Mouse (Mus musculus): ENCODE measurements at regions not wholly inside any gene's neighbourhood (a gene's known extent, or its start where the extent isn't known, plus 50 kb on each side); places are given as distances from the start of the nearest gene placed in this dataset.
A peak's percentile ranks its signal among the peaks of the same experiment; 100 is the strongest.
"Not testable (repeated sequence)": the region's sequence is repeated elsewhere in the genome, so short reads cannot be mapped to it uniquely, and the experiment has no call there.

DNA sequence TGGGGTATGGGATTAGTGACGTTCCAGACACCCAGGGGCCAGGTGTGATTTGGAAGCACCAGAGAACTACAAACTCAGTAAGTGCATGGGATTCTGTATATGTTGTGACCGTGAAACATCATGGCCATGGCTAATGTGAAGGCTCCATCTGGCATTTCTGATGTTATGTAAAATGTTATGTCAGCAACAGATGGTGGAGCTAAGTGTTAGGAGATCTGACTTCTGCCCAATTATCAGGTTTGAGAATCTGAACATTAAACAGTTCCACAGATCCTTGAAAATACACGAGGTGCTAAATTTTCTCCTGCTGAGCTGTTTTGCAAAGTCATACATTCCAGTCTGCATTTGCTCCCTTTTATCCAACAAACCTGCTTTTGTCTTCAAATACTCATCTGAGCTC, 223.6 kb upstream of the Egfl6 start:
- no peak for DNase-seq (ENCODE audit: low spot score in 2 of 2)

DNA sequence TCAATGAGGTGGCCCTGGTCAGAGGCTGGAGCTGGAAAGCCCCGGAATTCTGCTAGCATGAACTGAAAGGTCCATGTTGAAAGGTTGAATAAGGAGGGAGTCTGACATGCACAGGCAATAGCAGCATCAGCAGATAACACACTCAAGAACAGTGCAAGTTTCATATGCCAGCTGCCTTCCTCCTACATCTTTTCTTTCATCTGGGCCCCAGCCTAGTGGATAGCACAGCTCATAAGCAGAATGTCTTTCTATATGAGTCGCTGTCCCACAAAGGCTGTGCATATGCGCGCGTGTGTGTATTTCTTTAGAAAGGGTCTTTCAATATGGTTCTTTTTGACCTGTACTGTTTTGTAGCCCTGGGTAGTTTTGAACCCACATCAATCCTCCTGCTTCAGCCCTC, 222.7 kb upstream of the Egfl6 start:
- DNase-seq (ENCODE audit: low spot score in 2 of 2): no peak

DNA sequence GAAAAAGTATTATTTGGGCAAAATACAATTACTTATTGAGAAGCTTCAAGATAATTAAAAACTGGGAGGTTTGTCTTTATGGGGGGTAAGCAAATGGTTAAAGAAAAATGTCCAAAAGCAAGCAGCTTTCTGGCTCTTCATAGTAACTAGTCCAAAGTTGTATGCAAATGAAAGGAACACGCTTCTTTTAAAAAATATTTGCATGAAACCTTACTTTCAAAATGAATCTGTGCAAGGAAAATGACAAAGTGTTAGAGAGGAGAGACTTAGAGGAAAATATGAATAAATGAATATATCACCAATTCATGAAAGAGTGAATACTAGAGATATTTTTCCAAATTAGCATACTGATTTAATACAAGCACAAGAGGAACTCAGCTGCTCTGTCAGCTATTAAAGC, 220.4 kb upstream of the Egfl6 start:
- no peak for DNase-seq (ENCODE audit: low spot score in 2 of 2)

DNA sequence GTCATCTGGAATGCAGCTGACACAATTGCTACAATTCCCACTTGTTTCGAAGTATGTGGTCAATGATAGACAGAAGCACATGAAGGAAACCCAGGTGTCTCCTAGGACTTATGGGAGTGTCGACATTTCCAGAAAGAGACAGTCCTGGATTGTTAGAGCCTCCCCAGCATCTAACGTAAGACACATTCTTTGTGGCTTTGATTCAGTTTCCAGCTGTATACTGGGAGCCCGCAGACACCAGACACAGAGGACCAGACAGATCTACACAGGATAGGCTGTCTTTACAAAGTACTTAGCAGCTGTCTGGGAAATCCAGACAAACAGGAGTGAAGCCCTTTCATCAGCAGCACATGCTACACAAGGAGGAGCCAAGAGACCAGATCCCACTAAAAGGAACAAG, 220.0 kb upstream of the Egfl6 start:
- no peak for DNase-seq (ENCODE audit: low spot score in 2 of 2)

DNA sequence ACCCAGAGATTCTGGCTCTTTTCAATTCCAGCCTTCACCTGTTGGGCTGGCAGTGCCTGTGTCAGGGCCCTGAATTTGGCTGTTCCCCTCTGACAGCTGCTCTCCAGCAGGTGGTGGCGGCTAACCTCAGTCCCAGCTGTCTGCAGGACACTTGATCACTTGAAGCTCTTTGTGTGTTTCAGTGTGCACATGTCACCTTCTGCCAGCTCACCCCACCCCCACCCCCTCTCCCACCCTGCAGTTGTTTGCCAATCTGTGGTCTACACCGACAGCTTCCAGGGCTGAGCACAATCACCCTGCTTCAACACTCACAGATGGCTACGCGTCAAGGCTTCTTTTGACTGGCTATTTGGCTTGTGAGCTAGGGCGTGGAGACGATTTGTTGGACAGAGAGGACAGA, 217.7 kb upstream of the Egfl6 start:
- peak in 1 of 2 experiments; percentile 60 for DNase-seq (ENCODE audit: low spot score in 2 of 2)

DNA sequence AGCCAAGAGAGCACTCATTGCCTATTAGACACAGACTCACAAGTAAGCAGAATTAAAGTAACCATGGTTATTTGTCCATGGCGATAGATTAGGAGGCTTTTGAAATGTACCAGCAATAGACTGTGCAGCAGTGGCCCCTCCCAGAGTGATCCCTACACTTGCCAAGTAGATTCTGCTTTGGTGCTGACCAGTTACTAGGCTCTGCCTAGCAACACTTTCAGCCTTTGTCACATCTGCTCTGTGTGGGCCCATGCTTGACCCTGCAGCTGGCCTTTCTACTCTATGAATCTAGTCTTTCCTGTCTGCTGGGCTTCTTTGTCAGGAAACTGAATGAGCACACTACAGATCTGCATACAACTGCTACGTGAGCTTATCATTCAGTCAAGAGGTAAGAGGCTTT, 215.5 kb upstream of the Egfl6 start:
- no peak for DNase-seq (ENCODE audit: low spot score in 2 of 2)

DNA sequence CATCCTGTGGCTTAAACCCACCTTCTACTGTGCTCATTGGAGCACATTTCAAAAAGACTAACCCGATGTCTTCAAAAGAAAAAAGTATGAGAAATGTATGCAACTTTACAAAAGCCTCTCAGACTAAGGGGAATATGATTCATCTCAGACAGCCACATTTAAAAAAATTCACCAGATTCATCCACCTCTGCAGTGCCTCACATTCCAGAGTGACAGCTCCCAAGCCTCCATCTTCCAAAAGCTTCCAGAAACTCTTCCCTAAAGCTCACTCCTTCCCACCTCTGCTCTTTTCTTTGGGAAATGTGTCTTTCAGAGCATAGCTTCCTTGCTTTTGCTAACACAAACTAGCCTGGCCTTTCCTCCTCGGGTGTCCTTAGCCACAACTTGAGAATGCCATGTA, 210.1 kb upstream of the Egfl6 start:
- DNase-seq (ENCODE audit: low spot score in 2 of 2): no peak

DNA sequence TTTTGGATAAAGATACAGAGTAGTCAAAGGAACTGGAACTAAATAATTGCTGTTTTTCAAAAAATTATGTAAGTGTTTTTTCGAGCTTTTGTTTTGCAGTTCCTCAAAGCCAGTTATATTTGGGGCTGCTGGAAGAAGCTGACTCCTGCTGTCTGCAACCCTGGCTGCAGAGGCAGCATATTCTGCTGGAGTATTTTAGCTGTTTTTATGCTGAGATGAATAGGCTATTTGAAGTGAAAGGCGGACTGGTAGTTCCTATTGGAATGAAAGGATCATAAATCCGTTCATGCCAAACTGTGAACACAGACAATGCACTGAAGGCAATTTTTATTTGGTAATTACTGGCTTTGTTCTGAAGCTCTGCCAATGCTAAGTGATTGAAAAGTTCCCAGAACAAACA, 203.5 kb upstream of the Egfl6 start:
- DNase-seq (ENCODE audit: low spot score in 2 of 2): no peak

DNA sequence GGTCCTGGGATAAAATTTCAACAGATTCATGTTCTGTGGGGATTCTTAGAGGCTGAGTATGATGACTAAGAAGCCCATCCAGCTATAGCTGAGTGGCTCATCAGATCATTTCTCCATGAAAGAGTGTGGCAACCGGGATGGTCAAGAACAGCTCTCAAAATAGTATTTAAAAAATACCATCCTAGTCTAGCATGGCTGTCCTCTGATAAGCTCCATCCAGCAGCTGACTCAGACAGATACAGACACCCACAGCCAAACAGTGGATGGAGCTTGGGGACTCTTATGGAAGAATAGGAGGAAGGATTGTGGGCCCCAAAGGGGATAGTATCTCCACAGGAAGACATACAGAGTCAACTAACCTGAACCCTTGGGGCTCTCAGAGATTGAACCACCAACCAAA, 201.6 kb upstream of the Egfl6 start:
- not testable (repeated sequence) for DNase-seq (ENCODE audit: low spot score in 2 of 2)

DNA sequence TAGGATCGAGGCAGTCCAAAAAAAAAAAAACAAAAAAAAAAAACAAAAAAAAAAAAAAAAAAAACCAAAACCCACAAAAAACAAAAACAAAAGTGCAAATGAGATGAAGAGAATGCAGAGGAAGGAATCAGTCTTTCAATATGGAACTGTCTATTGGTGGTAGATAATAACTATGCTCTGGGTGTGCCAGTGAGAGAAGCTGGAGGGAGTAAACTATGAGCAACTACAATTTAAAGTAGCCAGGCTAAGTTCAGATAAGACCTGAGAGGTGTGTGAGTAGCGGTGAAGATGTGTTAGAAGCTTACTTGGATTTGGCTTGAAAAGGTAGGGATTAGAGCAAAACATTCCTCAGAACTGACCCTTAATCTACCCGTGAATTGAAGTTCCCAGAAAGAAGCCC, 200.1 kb upstream of the Egfl6 start:
- no peak for DNase-seq (ENCODE audit: low spot score in 2 of 2)

DNA sequence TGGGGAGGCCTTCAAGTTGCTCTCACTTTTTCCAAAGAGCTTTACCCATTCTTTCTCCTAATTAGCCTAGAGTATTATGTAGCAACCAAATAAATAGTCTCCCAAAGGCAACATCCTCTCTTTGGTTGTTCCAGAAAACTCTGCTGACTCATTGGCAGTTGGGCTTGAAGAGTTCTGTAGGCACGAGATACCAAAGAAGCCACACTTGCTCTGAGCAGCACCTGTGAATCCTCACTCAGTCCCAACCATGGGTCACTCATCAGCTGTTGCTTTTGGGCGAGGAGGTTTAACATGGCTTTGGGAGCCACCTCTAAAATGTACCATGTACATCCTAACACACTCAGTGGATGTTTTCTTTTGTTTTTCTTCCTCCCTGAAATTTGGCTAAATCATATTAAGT, 197.9 kb upstream of the Egfl6 start:
- DNase-seq (ENCODE audit: low spot score in 2 of 2): no peak

DNA sequence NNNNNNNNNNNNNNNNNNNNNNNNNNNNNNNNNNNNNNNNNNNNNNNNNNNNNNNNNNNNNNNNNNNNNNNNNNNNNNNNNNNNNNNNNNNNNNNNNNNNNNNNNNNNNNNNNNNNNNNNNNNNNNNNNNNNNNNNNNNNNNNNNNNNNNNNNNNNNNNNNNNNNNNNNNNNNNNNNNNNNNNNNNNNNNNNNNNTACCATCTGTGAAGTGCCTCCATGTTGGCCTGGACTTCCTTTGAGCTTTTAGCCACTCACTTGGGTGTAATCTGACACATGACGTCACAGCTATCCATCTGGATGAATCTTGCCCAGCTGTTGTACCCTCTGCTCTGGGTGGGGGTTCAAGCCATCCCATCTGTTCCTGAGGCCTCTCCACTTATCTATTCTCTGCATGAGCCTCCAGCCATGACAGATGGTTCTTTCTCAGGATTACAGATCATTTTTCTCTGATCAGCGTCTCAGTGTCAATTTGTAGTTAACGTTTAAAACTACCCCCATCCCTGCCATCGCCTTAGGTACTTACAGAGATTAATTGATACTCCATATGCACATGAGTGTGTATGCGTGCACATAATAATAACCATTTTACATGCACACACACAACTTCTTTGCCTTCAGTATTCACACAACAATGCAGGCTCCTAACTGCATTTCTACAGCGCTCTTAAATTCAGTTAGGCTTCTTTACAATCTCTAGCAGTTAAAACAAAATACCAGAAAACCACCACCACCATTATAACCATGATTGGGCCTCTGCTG, 194.0 kb upstream of the Egfl6 start:
- peak in 1 of 2 experiments; percentile 28 for DNase-seq (ENCODE audit: low spot score in 2 of 2)

DNA sequence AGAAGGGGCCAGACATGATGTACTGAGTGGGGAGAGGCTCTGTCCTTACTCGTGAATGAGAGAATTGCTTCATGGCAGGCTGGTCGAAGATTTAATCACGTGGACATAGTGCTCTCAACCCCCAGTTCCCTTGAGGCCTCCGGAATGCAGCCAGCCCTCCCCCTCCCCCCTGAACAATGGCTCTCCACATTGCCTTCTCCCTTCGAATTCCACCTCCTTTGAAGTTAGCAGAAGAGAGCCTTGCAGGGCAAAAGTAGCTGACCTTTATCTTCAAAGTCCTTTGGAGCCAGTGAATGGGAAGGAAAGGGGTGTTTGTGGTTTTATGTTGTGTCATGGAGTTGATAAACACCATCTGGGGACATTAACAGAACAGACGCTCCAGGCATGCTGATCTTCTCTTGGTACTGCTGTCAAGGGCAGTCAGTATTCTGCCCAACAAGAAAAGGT, 187.9 kb upstream of the Egfl6 start:
- peak in 1 of 2 experiments; percentile 5 for DNase-seq (ENCODE audit: low spot score in 2 of 2)

DNA sequence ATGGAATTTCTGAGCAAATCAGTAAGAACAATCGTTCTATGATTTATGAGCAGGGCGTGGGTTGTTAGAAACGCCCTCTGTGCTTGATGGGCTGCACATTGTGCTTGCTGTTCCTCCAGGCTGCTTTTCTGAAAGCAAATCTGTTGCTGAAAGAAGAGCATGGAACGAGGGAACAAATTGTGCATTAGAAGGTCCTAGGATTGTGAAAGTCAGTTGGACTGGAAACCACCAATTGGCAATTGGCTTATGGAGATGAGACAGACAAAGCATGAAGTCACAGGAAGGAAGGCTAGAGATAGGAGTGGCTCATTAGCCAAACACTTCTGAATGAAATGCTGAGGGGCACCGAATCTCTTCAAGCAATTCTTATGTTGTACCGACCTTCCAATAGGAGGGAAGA, 181.5 kb upstream of the Egfl6 start:
- no peak for DNase-seq (ENCODE audit: low spot score in 2 of 2)

DNA sequence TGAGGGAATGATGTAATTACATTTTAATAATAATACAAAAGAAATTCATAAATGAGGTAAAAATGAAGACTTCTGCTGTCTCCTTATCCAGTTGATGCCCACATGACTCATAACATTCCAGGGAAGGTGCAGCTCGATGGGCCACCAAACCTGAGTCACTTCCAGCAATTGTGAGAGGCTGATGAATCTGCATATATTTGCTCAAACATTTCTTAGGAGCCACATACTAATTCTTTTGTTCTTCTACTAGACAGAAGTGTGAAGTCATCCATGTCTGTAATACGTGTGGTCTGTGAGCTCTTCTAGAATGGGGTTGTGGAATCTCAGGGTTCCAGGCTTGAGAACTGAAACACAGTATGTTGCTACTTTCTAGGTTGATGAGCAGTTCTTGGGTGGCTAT, 180.1 kb upstream of the Egfl6 start:
- no peak for DNase-seq (ENCODE audit: low spot score in 2 of 2)

DNA sequence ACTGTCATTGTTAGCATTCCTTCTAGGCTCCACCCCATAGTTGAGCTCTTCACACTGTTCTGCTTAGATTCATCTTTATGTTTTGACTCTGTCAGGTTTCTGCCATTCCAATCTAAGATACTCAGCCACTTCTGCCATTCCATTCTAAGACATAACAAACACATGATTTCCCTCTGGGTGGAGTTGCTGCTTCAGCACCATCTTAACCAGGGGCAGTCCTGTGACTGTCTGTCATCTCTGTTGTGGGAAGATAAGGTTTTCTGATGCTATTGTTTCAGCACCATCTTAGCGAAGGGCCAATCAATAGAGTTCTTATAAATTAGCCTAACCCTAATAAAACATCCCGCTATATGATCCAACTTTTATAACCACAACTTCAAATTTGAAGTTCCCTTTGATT, 176.6 kb upstream of the Egfl6 start:
- DNase-seq (ENCODE audit: low spot score in 2 of 2): no peak

DNA sequence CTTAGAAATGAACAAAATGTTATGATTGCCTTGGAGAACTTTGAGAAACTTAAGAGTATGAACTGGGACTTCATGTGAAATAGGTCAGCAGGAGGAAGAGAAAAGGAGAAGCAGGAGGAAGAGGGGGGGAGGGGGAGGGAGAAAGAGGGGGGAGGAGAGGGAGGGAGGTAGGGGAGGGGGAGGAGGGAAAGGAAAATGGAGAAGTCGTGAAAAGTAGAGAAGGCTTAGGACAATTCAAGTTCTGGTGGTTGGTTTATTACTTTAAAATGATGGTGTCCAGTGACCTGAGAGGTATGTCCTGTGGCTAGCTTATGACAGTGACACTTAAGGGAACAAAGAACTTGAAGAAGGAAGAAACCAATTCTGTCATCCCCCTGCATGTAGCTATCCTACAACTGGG, 171.6 kb upstream of the Egfl6 start:
- no peak for DNase-seq (ENCODE audit: low spot score in 2 of 2)

DNA sequence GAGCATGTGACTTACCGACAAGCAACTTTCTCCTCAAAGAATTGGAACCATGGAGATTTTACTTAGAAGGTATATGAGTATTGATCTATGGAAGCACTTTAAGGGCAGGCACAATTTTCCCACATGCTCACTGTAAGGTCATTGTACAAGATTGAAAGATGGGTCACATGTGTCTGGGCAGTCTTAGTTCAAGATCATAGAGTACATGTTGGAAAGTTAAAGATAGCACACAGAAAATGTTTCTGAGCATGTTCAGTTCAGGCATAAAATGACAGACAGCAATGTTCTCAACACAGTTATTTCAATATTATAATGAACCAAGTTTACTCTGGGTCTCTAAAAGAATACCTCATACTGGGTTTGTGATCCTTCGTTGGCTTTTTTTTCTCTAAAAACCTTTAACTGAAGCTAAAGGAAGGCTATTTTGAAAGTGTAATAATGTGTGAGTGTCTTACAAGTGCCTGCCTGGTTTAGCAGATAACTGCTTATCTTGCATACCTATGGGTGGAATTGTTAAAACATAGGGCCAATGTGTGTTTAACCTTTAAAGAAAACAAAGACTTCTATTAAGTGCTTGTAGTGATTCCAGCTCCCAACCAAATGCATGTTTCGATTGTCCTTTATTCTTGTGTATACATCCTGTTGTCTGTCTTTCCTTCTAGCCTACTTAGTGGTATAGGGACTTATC, 169.6 kb upstream of the Egfl6 start:
- no peak for DNase-seq (ENCODE audit: low spot score in 2 of 2)

DNA sequence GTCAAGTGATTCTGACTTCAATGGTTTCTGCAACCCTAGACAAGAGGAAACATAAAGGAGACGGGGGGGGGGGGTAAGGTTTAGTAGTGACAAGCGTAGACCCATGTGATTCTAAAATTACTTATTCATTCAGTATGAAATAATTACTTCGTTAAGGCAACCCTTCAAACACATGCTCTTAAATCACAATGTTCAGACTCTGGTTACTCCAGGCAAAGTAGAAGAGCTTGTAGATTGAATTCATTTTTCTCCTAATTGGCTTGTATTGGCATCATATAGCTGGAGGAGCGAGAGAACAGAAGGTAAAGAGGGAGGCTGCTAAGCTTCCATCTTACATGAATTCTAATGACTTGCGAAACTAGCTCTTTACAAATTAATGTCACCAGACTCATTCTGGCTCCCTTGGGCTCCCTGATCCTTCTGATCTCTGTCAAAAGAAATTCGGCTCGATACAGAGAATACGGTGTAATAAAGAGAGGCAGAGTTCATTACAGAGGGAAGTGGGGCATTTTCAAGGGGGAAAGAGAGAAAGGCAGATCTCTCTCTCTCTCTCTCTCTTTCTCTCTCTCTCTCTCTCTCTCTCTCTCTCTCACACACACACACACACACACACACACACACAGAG, 163.6 kb upstream of the Egfl6 start:
- DNase-seq (ENCODE audit: low spot score in 2 of 2): no peak

DNA sequence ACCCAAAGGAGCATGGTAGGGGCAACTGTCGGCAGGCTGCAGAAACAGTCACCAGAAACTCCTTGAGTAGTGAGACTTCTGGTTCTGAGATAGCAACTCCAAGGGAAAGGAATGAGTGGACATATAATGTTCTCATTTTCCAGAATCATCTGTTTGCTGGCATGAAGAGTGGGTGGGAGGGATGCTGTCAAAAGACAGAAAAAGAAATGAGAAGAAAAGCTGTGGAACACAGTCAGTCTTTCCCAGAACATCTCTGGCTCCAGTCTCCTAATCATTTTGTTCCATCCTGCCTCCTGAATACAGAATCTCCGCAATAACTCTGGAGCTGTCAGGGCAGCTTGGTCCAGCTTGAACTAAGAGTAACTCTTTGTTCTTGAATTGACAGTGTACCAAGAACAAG, 145.8 kb upstream of the Egfl6 start:
- DNase-seq (ENCODE audit: low spot score in 2 of 2): no peak

DNA sequence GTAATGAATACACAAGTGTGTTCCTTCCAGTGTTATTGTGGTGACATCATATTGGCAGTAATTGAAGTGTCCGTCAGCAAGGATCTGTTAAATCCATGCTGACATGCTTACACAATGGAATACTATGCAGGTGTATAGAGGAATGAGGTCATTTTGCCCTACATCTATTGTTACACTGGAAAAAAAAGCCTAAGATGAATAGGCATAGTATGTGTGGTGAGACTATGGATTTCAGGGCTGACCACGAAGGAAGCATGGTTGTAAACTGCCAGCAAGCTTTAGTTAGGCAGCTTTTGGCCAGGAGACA, 143.1 kb upstream of the Egfl6 start:
- no peak for DNase-seq (ENCODE audit: low spot score in 2 of 2)

DNA sequence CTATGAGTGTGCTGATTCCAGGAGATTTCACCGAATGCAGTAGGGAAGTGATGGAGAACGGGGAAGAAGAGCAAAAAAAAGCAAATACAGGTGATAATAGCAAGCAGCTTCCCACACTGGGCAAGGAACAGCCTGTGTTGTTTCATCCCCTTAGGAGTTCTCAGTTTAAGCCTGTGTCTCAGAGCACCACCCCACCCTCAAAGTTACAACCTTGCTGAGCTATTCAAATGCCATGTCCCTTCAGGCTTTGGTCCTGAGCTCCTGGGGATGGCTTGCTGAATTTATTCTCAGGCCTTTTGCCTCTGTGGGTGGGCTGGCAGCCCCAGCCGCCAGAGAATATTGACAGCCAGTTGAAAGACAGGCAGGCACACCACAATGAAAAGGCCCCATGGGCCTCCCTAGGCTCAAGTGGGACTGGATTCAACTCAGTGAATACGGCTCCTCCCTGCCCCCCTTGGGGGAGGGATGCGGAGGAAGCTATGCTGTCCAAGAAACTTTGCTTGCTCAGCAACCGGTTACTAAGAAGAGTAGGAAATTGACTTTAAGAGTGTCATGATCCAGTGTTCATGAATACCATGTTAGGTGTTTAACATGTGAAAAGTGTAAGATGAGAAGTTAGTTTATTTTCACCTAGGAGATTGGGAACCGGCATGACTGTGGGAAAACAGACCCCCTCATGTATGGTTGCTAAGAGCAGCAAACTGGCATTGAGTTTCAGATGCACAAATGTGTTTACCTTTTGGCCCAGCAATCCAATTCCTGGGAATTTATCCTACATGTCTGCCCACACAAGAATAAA, 142.5 kb upstream of the Egfl6 start:
- peak in 1 of 2 experiments; percentile 2 for DNase-seq (ENCODE audit: low spot score in 2 of 2)

Measured in cerebellum, postnatal 4 days (tissue).